ENCODE assay signal across 7 mouse cellular contexts in genomic region chr5:115488841-115489698, GRCm38 (mm10). TPM values are rescaled to one million over a fixed set of nuclear protein-coding genes. Genes with fewer than 3 reads are reported as not detected.
A peak's percentile ranks its signal among the peaks of the same experiment; 100 is the strongest.
DNase-seq lines count a peak whose midpoint lies in the region; ATAC-seq and TF ChIP-seq lines count a peak whose summit lies in the region.

No protein-coding gene starts in this region.

- peak overlapping the region; percentile 30 for H3K4me3 ChIP-seq in intestine, postnatal 0 days (ENCODE audit: low read depth, low read length)
- H3K4me3 ChIP-seq in limb, embryonic 10.5 days, result peak overlapping the region; percentile 49
- H3K4me3 ChIP-seq in midbrain, embryonic 14.5 days (replicated peaks; ENCODE audit: low read depth, low read length), result peak overlapping the region; percentile 39
- H3K4me3 ChIP-seq in spleen, adult 2 months (ENCODE audit: extremely low read depth, insufficient read depth, insufficient read length), result peak overlapping the region; percentile 54

- H3K9me3 ChIP-seq in intestine, postnatal 0 days (ENCODE audit: control insufficient read depth), result no peaks in the 10 kb centered on the region
- no peaks in the 10 kb centered on the region for H3K9me3 ChIP-seq in limb, embryonic 10.5 days (replicated peaks)
- no peaks in the 10 kb centered on the region for H3K9me3 ChIP-seq in midbrain, embryonic 14.5 days (ENCODE audit: control insufficient read depth, low read length)

- WGBS in intestine, postnatal 0 days, result under 1% methylated on average over 39 of the region's 39 CpGs
- WGBS in limb, embryonic 10.5 days, result under 1% methylated on average over 38 of the region's 39 CpGs
- WGBS in midbrain, embryonic 14.5 days, result under 1% methylated on average over 39 of the region's 39 CpGs
- WGBS in spleen, adult 2 months, result under 1% methylated on average over 39 of the region's 39 CpGs

- peak; percentile 66 for DNase-seq in adrenal gland, adult 8-10 months
- peak; percentile 69 for DNase-seq in embryo, embryonic 11.5 days (ENCODE audit: low read depth, low spot score)
- peak; percentile 57 to 73 for DNase-seq in gastrocnemius, postnatal 4 days (ENCODE audit: low spot score in 2 of 2)
- DNase-seq in limb, embryonic 10.5 days (ENCODE audit: low spot score), result peak; percentile 74
- DNase-seq in midbrain, embryonic 14.5 days, result peak; percentile 91
- peak; percentile 45 to 81 for DNase-seq in spleen, adult 2 months (ENCODE audit: low read depth in 1 of 2, low spot score in 2 of 2)

- H3K27me3 ChIP-seq in intestine, postnatal 0 days (replicated peaks; ENCODE audit: control insufficient read depth, insufficient read depth, low read length), result no peaks in the 10 kb centered on the region
- H3K27me3 ChIP-seq in limb, embryonic 10.5 days (ENCODE audit: low read depth, poor library complexity, severe bottlenecking), result no peaks in the 10 kb centered on the region
- no peaks in the 10 kb centered on the region for H3K27me3 ChIP-seq in midbrain, embryonic 14.5 days (ENCODE audit: control insufficient read depth, insufficient read depth, low read length)
- no peaks in the 10 kb centered on the region for H3K27me3 ChIP-seq in spleen, adult 2 months (ENCODE audit: control insufficient read depth, insufficient read depth, low read length)

- TF ChIP-seq POLR2A in spleen, adult 2 months (IDR thresholded peaks at IDR 0.05; ENCODE audit: low read depth, low read length), result peak; percentile 96

- H3K9ac ChIP-seq in intestine, postnatal 0 days (ENCODE audit: low read depth, low read length), result peak overlapping the region; percentile 78
- H3K9ac ChIP-seq in midbrain, embryonic 14.5 days (replicated peaks; ENCODE audit: low read length), result peak overlapping the region; percentile 89

- H3K4me1 ChIP-seq in intestine, postnatal 0 days (replicated peaks; ENCODE audit: control insufficient read depth, insufficient read depth, low read length), result no peaks in the 10 kb centered on the region
- H3K4me1 ChIP-seq in limb, embryonic 10.5 days, result peaks cover 36% of the 10 kb centered on the region
- H3K4me1 ChIP-seq in midbrain, embryonic 14.5 days (ENCODE audit: control insufficient read depth, insufficient read depth, low read length), result peaks cover 17% of the 10 kb centered on the region
- peaks cover 8% of the 10 kb centered on the region for H3K4me1 ChIP-seq in spleen, adult 2 months (ENCODE audit: control insufficient read depth, insufficient read depth, insufficient read length)

- peak overlapping the region; percentile 100 for H3K27ac ChIP-seq in intestine, postnatal 0 days (ENCODE audit: low read depth, low read length)
- peak overlapping the region; percentile 100 for H3K27ac ChIP-seq in limb, embryonic 10.5 days
- peak overlapping the region; percentile 100 for H3K27ac ChIP-seq in midbrain, embryonic 14.5 days (replicated peaks; ENCODE audit: low read depth, low read length)
- peak overlapping the region; percentile 99 for H3K27ac ChIP-seq in spleen, adult 2 months (ENCODE audit: insufficient read depth, low read length)

- peak overlapping the region; percentile 65 for H3K4me2 ChIP-seq in intestine, postnatal 0 days (replicated peaks; ENCODE audit: low read depth)
- peak overlapping the region; percentile 87 for H3K4me2 ChIP-seq in midbrain, embryonic 14.5 days (ENCODE audit: low read length)

- no peak for TF ChIP-seq CTCF in intestine, postnatal 0 days (IDR thresholded peaks at IDR 0.05; ENCODE audit: low read depth)
- no peak for TF ChIP-seq CTCF in spleen, adult 2 months (IDR thresholded peaks at IDR 0.05; ENCODE audit: extremely low read depth, insufficient read depth, insufficient read length, insufficient replicate concordance)

- no peaks in the 10 kb centered on the region for H3K36me3 ChIP-seq in intestine, postnatal 0 days (ENCODE audit: control insufficient read depth, insufficient read depth)
- no peaks in the 10 kb centered on the region for H3K36me3 ChIP-seq in limb, embryonic 10.5 days
- H3K36me3 ChIP-seq in midbrain, embryonic 14.5 days (ENCODE audit: control insufficient read depth, insufficient read depth, low read length), result no peaks in the 10 kb centered on the region
- no peaks in the 10 kb centered on the region for H3K36me3 ChIP-seq in spleen, adult 2 months (ENCODE audit: control insufficient read depth, insufficient read depth, low read length)

- ATAC-seq in intestine, postnatal 0 days, result peak; percentile 69
- ATAC-seq in midbrain, embryonic 14.5 days (ENCODE audit: low FRiP score, low TSS enrichment), result peak; percentile 75

RNA-seq across cellular contexts. Expression of gene Sirt4, which starts 4.5 kb away (rescaled TPM):
- 10 to 100 TPM; 24.6 to 53.8 (median 41.2) TPM for total RNA-seq in adrenal gland, adult 8-10 months (2022)
- 10 to 100 TPM; 13.4 to 16.8 TPM for total RNA-seq in gastrocnemius, postnatal 4 days (2021)
- 5.0 and 6.4 TPM in 2 replicates for polyA plus RNA-seq in intestine, postnatal 0 days (2015; fragmentation: Nextera tagmentation; extraction: Ambion mirVana)
- polyA plus RNA-seq in limb, embryonic 10.5 days (2016; fragmentation: Nextera tagmentation; extraction: Ambion mirVana), result 16.0 and 18.5 TPM in 2 replicates
- polyA plus RNA-seq in midbrain, embryonic 14.5 days (2014; fragmentation: Nextera tagmentation; extraction: Ambion mirVana), result 23.8 and 25.9 TPM in 2 replicates
- polyA plus RNA-seq in spleen, adult 2 months (2012; rRNA removed), result 19.6 and 28.2 TPM in 2 replicates

RNA-seq across cellular contexts. Expression of gene Pxn, which starts 17.4 kb away (rescaled TPM):
- 10 to 100 TPM; 32.1 to 64.5 (median 44.8) TPM for total RNA-seq in adrenal gland, adult 8-10 months (2022)
- total RNA-seq in gastrocnemius, postnatal 4 days (2021), result 100 to 1,000 TPM; 170 to 175 TPM
- polyA plus RNA-seq in intestine, postnatal 0 days (2015; fragmentation: Nextera tagmentation; extraction: Ambion mirVana), result 65.1 and 71.1 TPM in 2 replicates
- 36.8 and 45.3 TPM in 2 replicates for polyA plus RNA-seq in limb, embryonic 10.5 days (2016; fragmentation: Nextera tagmentation; extraction: Ambion mirVana)
- polyA plus RNA-seq in midbrain, embryonic 14.5 days (2014; fragmentation: Nextera tagmentation; extraction: Ambion mirVana), result 10.9 and 11.3 TPM in 2 replicates
- 63.8 and 76.1 TPM in 2 replicates for polyA plus RNA-seq in spleen, adult 2 months (2012; rRNA removed)

RNA-seq across cellular contexts. Expression of gene Pla2g1b, which starts 23.0 kb away (rescaled TPM):
- under 1 TPM in 1 of 4 experiments, not detected in 3; 0.93 TPM for total RNA-seq in adrenal gland, adult 8-10 months (2022)
- not detected for total RNA-seq in gastrocnemius, postnatal 4 days (2021)
- polyA plus RNA-seq in intestine, postnatal 0 days (2015; fragmentation: Nextera tagmentation; extraction: Ambion mirVana), result 0.78 and 0.98 TPM in 2 replicates
- polyA plus RNA-seq in limb, embryonic 10.5 days (2016; fragmentation: Nextera tagmentation; extraction: Ambion mirVana), result not detected in 2 replicates
- polyA plus RNA-seq in midbrain, embryonic 14.5 days (2014; fragmentation: Nextera tagmentation; extraction: Ambion mirVana), result not detected in 2 replicates
- polyA plus RNA-seq in spleen, adult 2 months (2012; rRNA removed), result 284 and 435 TPM in 2 replicates

RNA-seq across cellular contexts. Expression of gene Msi1, which starts 59.7 kb away (rescaled TPM):
- 10 to 100 TPM; 17.5 to 27.3 (median 21.7) TPM for total RNA-seq in adrenal gland, adult 8-10 months (2022)
- total RNA-seq in gastrocnemius, postnatal 4 days (2021), result 1 to 10 TPM; 6.2 to 6.5 TPM
- polyA plus RNA-seq in intestine, postnatal 0 days (2015; fragmentation: Nextera tagmentation; extraction: Ambion mirVana), result 4.1 and 4.3 TPM in 2 replicates
- 54.0 and 60.6 TPM in 2 replicates for polyA plus RNA-seq in limb, embryonic 10.5 days (2016; fragmentation: Nextera tagmentation; extraction: Ambion mirVana)
- polyA plus RNA-seq in midbrain, embryonic 14.5 days (2014; fragmentation: Nextera tagmentation; extraction: Ambion mirVana), result 71.6 and 101 TPM in 2 replicates
- 0.47 and 1.1 TPM in 2 replicates for polyA plus RNA-seq in spleen, adult 2 months (2012; rRNA removed)

Comparison
In these comparisons a context has a peak if more than half of its experiments do, and no peak if none do; other contexts are left out.
1. Peak in every context shown above with its lines: DNase-seq, ATAC-seq, H3K4me3 ChIP-seq and H3K27ac ChIP-seq.
2. RNA of gene Pla2g1b, which starts 23.0 kb away (polyA plus RNA-seq): 284 to 435 TPM in spleen, adult 2 months; 0.78 to 0.98 TPM in intestine, postnatal 0 days, not detected in limb, embryonic 10.5 days and not detected in midbrain, embryonic 14.5 days; every median in the first group is over 100 times any median in the second.